Mouse (Mus musculus): ENCODE measurements around the gene Asic3. TPM values are rescaled to one million over a fixed set of nuclear protein-coding genes. Genes with fewer than 3 reads are reported as not detected.
A peak's percentile ranks its signal among the peaks of the same experiment; 100 is the strongest.

Gene Asic3
- polyA plus RNA-seq, 1 experiment from 2014 or later, result 0.59 TPM

DNA sequence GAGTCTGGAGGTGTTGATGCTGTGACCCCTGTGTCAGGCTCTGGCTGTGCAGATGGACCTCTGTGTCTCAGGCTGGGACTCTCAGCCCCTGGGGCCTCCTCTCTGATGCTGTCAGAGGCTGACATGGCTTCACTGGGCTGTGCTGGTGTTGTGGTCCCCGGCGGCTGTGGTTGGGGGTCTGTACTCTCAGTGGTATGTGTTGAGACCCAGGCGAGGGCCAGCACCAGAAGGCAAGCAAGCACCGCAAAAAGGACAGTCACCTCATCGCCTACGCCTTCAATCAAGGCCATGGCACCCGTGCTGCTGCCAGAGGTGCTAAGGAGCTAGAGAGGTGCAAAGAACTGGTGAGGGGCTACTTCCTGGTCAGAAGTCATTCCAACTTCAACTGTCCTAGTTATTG, 33.4 kb downstream of the Asic3 start:
- no peaks in the 10 kb centered on the region for H3K9me3 ChIP-seq
- no peak overlapping the region for H3K9ac ChIP-seq (replicated peaks)
- no peak overlapping the region; the same call in 1 of the 2 replicates for H3K4me2 ChIP-seq (replicated peaks)
- peaks cover 12% of the 10 kb centered on the region for H3K36me3 ChIP-seq
- H3K27ac ChIP-seq (replicated peaks), result no peak overlapping the region
- 91% methylated on average over 7 of the region's 7 CpGs for WGBS
- peak overlapping the region; percentile 63; the same call in 1 of the 2 replicates for H3K4me3 ChIP-seq
- ATAC-seq (replicated peaks), result no peak
- H3K4me1 ChIP-seq, result peaks cover 42% of the 10 kb centered on the region
- H3K27me3 ChIP-seq, result peaks cover 14% of the 10 kb centered on the region; the same call in 1 of the 2 replicates

DNA sequence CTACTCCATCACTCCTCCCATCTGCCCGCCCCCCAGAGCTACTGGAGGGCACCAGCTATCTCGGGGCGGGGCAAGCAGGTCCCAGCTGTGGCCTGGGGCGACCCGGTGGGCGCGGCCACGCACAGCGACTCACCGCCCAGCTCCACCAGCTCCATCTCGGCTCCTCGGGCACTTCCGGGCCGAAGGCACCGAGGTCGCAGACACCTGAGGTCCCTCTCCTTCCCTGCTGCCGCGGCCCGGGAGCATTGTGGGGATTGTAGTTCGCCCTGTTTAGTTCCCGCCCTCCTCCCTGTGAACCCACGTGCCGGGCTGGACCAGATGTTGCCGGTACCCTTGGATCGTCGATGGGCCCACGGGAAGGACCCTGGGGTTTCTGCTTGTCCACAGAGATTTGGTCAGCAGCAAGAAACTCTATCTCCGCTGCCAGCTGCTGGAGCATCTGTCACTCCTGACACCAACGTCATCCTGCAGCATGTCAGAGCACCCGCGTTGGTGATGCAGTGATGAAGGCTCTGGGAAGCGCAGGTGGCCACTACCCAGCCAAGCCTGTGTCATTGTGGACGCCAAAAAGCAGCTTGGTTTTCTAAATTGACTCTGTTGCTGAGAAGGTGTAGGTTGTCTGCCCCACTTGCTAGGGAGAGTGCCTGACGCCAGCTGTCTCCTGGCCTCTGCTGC, 34.6 kb downstream of the Asic3 start, which contains the start of gene Tmub1:
Gene Tmub1, minus strand, starts transcription at position 231 of the 675 bp plus-strand sequence.
- 2% methylated on average over 34 of the region's 34 CpGs for WGBS
- Histone ChIP-seq H3K9me3 (no peaks in the 10 kb centered on the region), H3K36me3 (peaks cover 5% of the 10 kb centered on the region; the same call in 1 of the 2 replicates), H3K4me2 (replicated peaks) (peak within 1 kb of the TSS; percentile 82), H3K4me1 (peaks cover 43% of the 10 kb centered on the region), H3K9ac (replicated peaks) (peak within 1 kb of the TSS; percentile 63), H3K27me3 (peaks cover 14% of the 10 kb centered on the region; the same call in 1 of the 2 replicates), H3K27ac (replicated peaks) (no peak within 1 kb of the TSS), H3K4me3 (peak within 1 kb of the TSS; percentile 63)
- ATAC-seq (replicated peaks), result peak; percentile 32

DNA sequence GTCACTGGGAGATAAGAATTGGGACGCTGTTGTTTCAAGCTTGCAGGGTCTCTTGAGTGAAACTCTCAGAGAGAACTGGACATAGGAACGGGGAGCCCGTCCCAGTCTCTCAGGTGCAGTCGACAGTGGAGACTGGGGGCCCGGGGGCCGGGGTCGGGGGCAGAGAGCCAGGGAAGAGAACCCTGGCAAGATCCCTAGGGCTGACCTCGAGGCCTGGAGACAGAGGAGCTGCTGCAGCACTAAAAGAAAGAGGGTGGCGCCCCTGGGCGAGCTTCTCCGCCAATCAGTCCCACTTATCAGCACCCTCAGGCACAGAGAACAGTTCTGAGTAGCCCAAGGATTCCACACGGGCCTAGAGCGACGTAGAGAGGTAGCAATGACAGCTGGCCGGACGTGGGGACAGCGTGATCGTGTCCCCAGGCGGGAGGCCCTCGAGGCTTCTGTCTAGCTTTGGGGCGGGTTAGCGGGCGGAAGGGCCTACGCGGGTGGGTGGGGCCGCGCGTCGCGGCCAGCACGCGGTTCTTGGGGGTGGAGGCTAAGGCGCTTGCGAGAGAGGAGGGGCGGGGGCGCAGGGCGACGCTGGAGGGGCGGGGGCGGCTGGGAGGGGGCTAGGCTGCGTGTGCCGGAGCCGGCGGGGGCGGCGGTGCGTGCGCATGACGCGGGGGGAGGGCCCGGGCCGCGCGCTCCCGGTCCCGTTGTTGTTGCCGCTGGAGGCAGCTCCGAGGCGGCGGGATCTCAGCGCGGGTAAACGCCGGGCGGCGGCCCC, 38.3 kb downstream of the Asic3 start:
- peak; percentile 72 for ATAC-seq (replicated peaks)
- Histone ChIP-seq H3K36me3 (no peaks in the 10 kb centered on the region), H3K9ac (replicated peaks) (peak overlapping the region; percentile 90), H3K4me3 (peak overlapping the region; percentile 90), H3K27ac (replicated peaks) (peak overlapping the region; percentile 95), H3K9me3 (no peaks in the 10 kb centered on the region), H3K4me1 (peaks cover 60% of the 10 kb centered on the region), H3K4me2 (replicated peaks) (peak overlapping the region; percentile 97), H3K27me3 (peaks cover 14% of the 10 kb centered on the region; the same call in 1 of the 2 replicates)
- 2% methylated on average over 58 of the region's 66 CpGs for WGBS

DNA sequence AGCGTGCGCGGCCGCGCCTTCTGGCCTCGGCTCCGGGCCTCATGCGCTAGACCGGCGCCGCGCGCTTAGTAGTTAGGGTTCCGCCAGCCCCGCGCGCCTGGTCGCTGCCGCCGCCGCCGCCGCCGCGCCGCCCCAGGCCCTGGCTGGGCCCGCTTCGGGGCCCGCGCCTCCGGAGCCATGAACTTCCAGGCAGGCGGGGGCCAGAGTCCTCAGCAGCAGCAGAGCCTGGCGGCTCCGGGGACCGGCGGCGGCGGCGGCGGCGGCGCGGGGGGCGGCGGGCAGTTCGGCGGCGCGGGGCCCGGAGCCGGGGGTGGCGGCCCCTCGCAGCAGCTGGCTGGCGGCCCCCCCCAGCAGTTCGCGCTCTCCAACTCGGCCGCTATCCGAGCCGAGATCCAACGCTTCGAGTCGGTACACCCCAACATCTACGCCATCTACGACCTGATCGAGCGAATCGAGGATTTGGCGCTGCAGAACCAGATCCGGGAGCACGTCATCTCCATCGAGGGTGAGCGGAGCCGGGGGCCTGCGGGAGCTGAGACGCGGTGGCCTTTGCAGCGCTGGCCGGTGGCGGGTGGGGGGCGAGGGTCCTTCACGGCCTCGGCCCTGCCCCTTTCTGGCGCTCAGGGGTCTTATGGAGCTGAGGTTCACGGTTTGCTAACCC, 39.0 kb downstream of the Asic3 start, which contains the start of gene Agap3:
Gene Agap3, plus strand, starts transcription at position 148 of the 661 bp plus-strand sequence.
- peak within 1 kb of the TSS; percentile 97 for H3K4me2 ChIP-seq (replicated peaks)
- peak within 1 kb of the TSS; percentile 90 for H3K9ac ChIP-seq (replicated peaks)
- WGBS, result 0% methylated on average over 38 of the region's 85 CpGs
- H3K9me3 ChIP-seq, result no peaks in the 10 kb centered on the region
- peaks cover 14% of the 10 kb centered on the region; the same call in 1 of the 2 replicates for H3K27me3 ChIP-seq
- no peaks in the 10 kb centered on the region for H3K36me3 ChIP-seq
- peaks cover 55% of the 10 kb centered on the region for H3K4me1 ChIP-seq
- peak within 1 kb of the TSS; percentile 90 for H3K4me3 ChIP-seq
- ATAC-seq (replicated peaks), result peak; percentile 68; the same call in 1 of the 2 replicates
- H3K27ac ChIP-seq (replicated peaks), result peak within 1 kb of the TSS; percentile 95

DNA sequence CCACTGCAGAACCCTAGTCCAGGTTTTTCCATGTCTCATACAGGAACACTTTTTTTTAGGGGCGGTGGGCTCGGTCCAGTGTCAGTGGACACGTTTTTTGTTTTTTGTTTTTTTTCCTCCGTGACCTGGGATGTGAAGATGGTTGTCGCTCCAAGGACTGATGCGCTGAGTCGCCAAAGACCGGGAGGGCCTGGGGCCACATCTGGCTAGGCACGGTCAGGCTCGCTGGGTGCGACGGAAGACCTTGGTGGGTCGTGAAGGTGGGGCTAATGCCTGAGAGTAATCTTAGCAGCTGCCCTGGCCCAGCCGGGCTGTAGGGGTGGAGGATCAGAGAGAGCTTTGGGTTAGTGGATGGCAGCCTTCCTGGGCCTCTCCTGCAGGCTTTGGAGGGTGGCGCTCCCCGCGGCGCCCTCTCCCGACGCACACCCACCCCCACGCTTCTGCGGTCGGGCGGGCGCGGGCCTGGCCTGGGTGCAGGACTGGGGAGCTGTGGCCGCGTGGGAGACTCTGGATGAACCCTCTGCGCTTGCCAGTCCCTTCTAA, 39.6 kb downstream of the Asic3 start:
- H3K4me3 ChIP-seq, result peak overlapping the region; percentile 90
- H3K4me1 ChIP-seq, result peaks cover 50% of the 10 kb centered on the region
- no peaks in the 10 kb centered on the region for H3K9me3 ChIP-seq
- peak overlapping the region; percentile 95 for H3K27ac ChIP-seq (replicated peaks)
- H3K9ac ChIP-seq (replicated peaks), result peak overlapping the region; percentile 90
- peak; percentile 4; the same call in 1 of the 2 replicates for ATAC-seq (replicated peaks)
- peak overlapping the region; percentile 97 for H3K4me2 ChIP-seq (replicated peaks)
- whole genome bisulfite sequencing, result 0% methylated on average over 29 of the region's 29 CpGs
- H3K27me3 ChIP-seq, result peaks cover 14% of the 10 kb centered on the region; the same call in 1 of the 2 replicates
- H3K36me3 ChIP-seq, result no peaks in the 10 kb centered on the region

DNA sequence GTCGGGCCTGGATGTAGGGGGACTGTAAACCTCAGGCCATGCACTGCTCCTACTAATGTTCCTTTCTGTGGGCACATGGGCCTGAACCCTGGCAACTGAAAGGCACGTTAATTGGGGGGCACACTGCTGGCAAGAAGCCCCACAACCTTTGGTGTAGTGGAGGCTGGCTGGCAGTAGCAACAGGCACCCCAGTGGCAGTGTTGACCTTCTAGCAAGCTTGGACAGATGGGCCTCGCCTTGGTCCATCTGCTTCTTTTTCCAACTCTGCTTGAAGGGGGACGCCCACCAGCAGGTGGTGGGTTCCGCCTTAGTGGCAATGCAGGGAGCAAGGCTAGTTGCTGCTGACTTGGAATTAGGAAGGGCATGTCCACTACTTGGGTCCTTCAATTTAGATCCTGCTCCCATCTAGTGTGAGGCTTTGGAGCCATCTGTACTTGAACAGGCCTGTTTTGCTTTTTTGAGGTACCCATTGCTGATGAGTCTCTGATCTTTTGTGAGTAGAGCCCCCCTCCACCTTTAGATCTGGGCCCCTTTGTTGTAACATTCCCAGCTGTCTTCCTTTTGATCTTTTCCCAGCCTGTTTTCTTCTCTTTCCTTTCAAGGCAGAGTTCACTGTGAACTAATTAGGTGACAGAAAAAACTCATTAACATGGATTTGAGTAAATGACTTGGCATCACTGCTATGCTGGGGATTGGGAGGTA, 40.2 kb downstream of the Asic3 start:
- Histone ChIP-seq H3K36me3 (no peaks in the 10 kb centered on the region; the same call in 1 of the 2 replicates), H3K27ac (replicated peaks) (peak overlapping the region; percentile 95), H3K27me3 (peaks cover 13% of the 10 kb centered on the region; the same call in 1 of the 2 replicates), H3K9ac (replicated peaks) (peak overlapping the region; percentile 90), H3K4me3 (peak overlapping the region; percentile 90), H3K4me1 (peaks cover 46% of the 10 kb centered on the region), H3K4me2 (replicated peaks) (peak overlapping the region; percentile 97), H3K9me3 (no peaks in the 10 kb centered on the region)
- 2% methylated on average over 5 of the region's 5 CpGs for WGBS
- ATAC-seq (replicated peaks), result peak; percentile 11

DNA sequence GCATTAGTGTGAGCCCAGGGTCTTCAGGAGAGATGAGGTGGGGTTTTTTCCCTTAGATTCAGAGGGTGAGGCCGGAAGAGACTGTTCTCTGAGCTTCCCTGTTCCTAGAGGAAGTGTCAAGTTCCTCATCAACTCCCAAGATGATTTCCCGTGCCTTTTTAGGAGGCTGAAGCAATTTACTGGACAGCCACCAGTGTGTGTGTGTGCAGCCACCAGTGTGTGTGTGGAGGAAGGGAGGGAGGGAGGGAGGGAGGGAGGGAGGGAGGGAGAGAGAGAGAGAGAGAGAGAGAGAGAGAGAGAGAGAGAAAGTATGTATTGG, 40.8 kb downstream of the Asic3 start:
- H3K4me1 ChIP-seq, result peaks cover 46% of the 10 kb centered on the region
- peak overlapping the region; percentile 90 for H3K9ac ChIP-seq (replicated peaks)
- no peaks in the 10 kb centered on the region for H3K9me3 ChIP-seq
- WGBS, result 10% methylated on average over 2 of the region's 2 CpGs
- H3K27me3 ChIP-seq, result peaks cover 8% of the 10 kb centered on the region; the same call in 1 of the 2 replicates
- peak overlapping the region; percentile 90 for H3K4me3 ChIP-seq
- peak overlapping the region; percentile 97 for H3K4me2 ChIP-seq (replicated peaks)
- ATAC-seq (replicated peaks), result no peak
- peak overlapping the region; percentile 95; the same call in 1 of the 2 replicates for H3K27ac ChIP-seq (replicated peaks)
- H3K36me3 ChIP-seq, result no peaks in the 10 kb centered on the region; the same call in 1 of the 2 replicates

DNA sequence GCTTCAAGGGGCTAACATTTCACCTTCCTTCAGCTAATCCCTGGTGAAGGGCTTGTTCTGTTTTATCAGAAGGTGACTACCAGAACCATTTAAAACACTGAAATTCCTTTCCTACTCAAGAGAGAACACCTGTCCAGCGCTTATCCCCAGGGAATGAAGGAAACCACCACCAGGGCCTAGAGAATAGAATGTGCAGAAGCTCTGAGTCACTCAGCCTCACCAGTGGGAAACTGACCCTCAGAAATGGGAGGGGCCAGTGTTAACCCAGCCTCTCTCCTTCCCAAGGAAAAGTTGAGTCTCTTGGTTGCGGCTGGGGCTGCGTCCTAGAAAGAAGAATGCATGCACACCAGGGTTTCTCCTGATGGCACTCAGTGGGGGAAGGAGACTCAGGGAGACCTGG, 41.9 kb downstream of the Asic3 start:
- no peak for ATAC-seq (replicated peaks)
- Histone ChIP-seq H3K4me2 (replicated peaks) (peak overlapping the region; percentile 97), H3K4me3 (peak overlapping the region; percentile 7; the same call in 1 of the 2 replicates), H3K36me3 (no peaks in the 10 kb centered on the region; the same call in 1 of the 2 replicates), H3K9ac (replicated peaks) (no peak overlapping the region; the same call in 1 of the 2 replicates), H3K4me1 (peaks cover 46% of the 10 kb centered on the region), H3K9me3 (no peaks in the 10 kb centered on the region), H3K27ac (replicated peaks) (peak overlapping the region; percentile 16; the same call in 1 of the 2 replicates), H3K27me3 (0 out of 2 replicates have a peak, but pooled peaks cover under 1% of the 10 kb centered on the region)
- whole genome bisulfite sequencing, result 63% methylated on average over 3 of the region's 3 CpGs

DNA sequence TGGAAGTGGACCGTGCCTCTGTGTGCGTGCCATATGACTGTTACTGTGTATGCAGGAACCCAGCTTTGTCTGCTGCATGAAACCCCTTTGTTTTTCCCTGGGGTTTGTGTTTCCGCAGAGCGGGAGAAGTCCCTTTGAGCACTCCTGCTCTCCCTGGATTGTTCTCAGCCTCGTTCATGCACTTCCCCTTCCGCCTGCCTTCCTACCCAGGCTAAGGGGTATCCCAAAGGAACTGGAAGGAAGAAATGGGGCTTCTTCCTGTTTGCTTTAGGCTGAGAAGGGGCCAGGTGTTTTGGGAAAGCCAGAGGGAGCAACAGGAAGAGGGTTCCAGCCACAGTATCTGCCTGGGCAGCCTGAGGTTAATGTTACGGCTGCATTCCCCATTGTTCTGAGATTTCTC, 42.4 kb downstream of the Asic3 start:
- no peaks in the 10 kb centered on the region; the same call in 1 of the 2 replicates for H3K36me3 ChIP-seq
- peak overlapping the region; percentile 5; the same call in 1 of the 2 replicates for H3K9ac ChIP-seq (replicated peaks)
- peak overlapping the region; percentile 30 for H3K4me2 ChIP-seq (replicated peaks)
- H3K27me3 ChIP-seq, result no peaks in the 10 kb centered on the region
- 52% methylated on average over 7 of the region's 7 CpGs for WGBS
- ATAC-seq (replicated peaks), result no peak
- no peak overlapping the region for H3K27ac ChIP-seq (replicated peaks)
- no peaks in the 10 kb centered on the region for H3K9me3 ChIP-seq
- peaks cover 46% of the 10 kb centered on the region for H3K4me1 ChIP-seq
- peak overlapping the region; percentile 7; the same call in 1 of the 2 replicates for H3K4me3 ChIP-seq

DNA sequence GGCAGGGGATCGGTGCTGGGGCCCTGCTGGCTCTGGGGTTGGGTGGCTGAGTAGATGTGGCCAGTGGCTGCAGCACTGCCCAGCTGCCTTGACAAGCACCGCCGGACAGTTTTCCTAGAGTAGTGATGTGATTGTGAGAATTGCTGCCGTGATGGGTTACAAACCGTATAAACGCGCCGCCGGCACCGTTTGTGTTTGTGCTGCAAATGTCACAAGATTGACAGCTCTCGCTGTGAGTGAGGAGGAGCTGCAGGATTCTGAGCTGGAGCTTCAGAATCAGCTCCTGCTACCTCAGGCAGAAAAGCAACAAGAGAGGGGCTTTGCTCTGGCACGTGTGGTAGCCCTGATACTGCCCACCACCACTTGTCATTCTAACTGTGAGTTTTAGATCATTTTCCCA, 53.6 kb downstream of the Asic3 start:
- ATAC-seq (replicated peaks), result no peak
- Histone ChIP-seq H3K9me3 (no peaks in the 10 kb centered on the region), H3K9ac (replicated peaks) (peak overlapping the region; percentile 6; the same call in 1 of the 2 replicates), H3K4me3 (no peak overlapping the region), H3K27me3 (no peaks in the 10 kb centered on the region), H3K27ac (replicated peaks) (no peak overlapping the region), H3K4me2 (replicated peaks) (peak overlapping the region; percentile 17; the same call in 1 of the 2 replicates), H3K36me3 (no peaks in the 10 kb centered on the region), H3K4me1 (peaks cover 20% of the 10 kb centered on the region)
- 29% methylated on average over 12 of the region's 12 CpGs for WGBS

Data from forebrain, embryonic 15.5 days (tissue).